Mouse (Mus musculus) lung, embryonic 16.5 days (tissue): ENCODE measurements around the gene Prkacb. TPM values are rescaled to one million over a fixed set of nuclear protein-coding genes. Genes with fewer than 3 reads are reported as not detected.

Experiments
- polyA plus RNA-seq: library from polyadenylated mRNA; unstranded; fragments of >200 nt; fragmentation: Nextera tagmentation; extraction: Ambion mirVana; gene quantifications from 2 replicates; pipeline ENCODE4 v1.2.1, GENCODE M21; 2015

The Prkacb gene
- polyA plus RNA-seq, 1 experiment from 2014 or later: 61.9 TPM

Other genes starting within 250 kb of the Prkacb start
- 0.45 and 1.8 TPM in 2 replicates for gene Uox, start 242.6 kb downstream of the Prkacb start, polyA plus RNA-seq
- 0.10 TPM in 1 of 2 replicates, not detected in the other for gene Dnase2b, start 197.4 kb downstream of the Prkacb start, polyA plus RNA-seq
- gene 4930503B20Rik, start 161.7 kb downstream of the Prkacb start, polyA plus RNA-seq: not detected in 2 replicates
- 1.4 TPM in 2 replicates for gene Samd13, start 127.4 kb downstream of the Prkacb start, polyA plus RNA-seq
- gene Ttll7, start 39.4 kb upstream of the Prkacb start, polyA plus RNA-seq: 4.4 and 4.7 TPM in 2 replicates